In genomic region chr7:132751716-132752115, GRCm38 (mm10) we compare ENCODE assay signal across 13 mouse cellular contexts.
DNase-seq lines count a peak whose midpoint lies in the region; ATAC-seq and TF ChIP-seq lines count a peak whose summit lies in the region.
"Had no signal": no experiment of that assay in that cellular context is flagged by ENCODE, and none has a peak within 500 bp of the region (broad histone marks: within the 10 kb centered on the region; RNA-seq: fewer than 3 reads in every experiment).

No protein-coding gene starts in this region.

- no peak overlapping the region for H3K4me2 ChIP-seq in lung, postnatal 0 days (replicated peaks; ENCODE audit: low read depth, low read length)
- H3K4me2 ChIP-seq: heart, embryonic 11.5 days; limb, embryonic 13.5 days had no signal

- intact Hi-C loops in left cerebral cortex, adult 2 months (cut with DNase I): no loop called here
- intact Hi-C loops in left cerebral cortex, postnatal 25 days (cut with DNase I): no loop called here

- no peak for TF ChIP-seq CTCF in left cerebral cortex, adult 2 months (IDR thresholded peaks at IDR 0.05)
- TF ChIP-seq CTCF in lung, postnatal 0 days (IDR thresholded peaks at IDR 0.05): no peak

- 24% methylated on average over 2 of the region's 2 CpGs for WGBS in lung, postnatal 0 days

- no peaks in the 10 kb centered on the region for H3K27me3 ChIP-seq in lung, postnatal 0 days (replicated peaks; ENCODE audit: insufficient read depth, low read length)
- H3K27me3 ChIP-seq: limb, embryonic 13.5 days had no signal

- no peak for TF ChIP-seq EP300 in lung, postnatal 0 days (IDR thresholded peaks at IDR 0.05)

- peaks cover 14% of the 10 kb centered on the region for H3K4me1 ChIP-seq in lung, postnatal 0 days (ENCODE audit: insufficient read depth, low read depth, low read length)

- H3K9me3 ChIP-seq in lung, postnatal 0 days (ENCODE audit: low read length): no peaks in the 10 kb centered on the region
- H3K9me3 ChIP-seq: limb, embryonic 13.5 days had no signal

- H3K27ac ChIP-seq in left cerebral cortex, adult 2 months: peak overlapping the region; percentile 21; the same call in 1 of the 2 replicates
- 0 out of 2 replicates have a peak overlapping the region, but pooled peaks have one; percentile 38 for H3K27ac ChIP-seq in lung, postnatal 0 days (ENCODE audit: low read length)
- H3K27ac ChIP-seq: hindbrain, postnatal 0 days; limb, embryonic 13.5 days had no signal

- ATAC-seq in lung, postnatal 0 days: peak; percentile 21; the same call in 1 of the 2 replicates
- ATAC-seq: hindbrain, postnatal 0 days had no signal

- no peaks in the 10 kb centered on the region; the same call in 1 of the 2 replicates for H3K36me3 ChIP-seq in lung, postnatal 0 days (ENCODE audit: insufficient read depth, low read length)

- H3K9ac ChIP-seq in lung, postnatal 0 days (replicated peaks; ENCODE audit: low read depth): no peak overlapping the region
- H3K9ac ChIP-seq: limb, embryonic 13.5 days had no signal

- no peak overlapping the region for H3K4me3 ChIP-seq in left cerebral cortex, adult 2 months
- H3K4me3 ChIP-seq in lung, postnatal 0 days (ENCODE audit: low read depth, low read length): no peak overlapping the region
- H3K4me3 ChIP-seq: limb, embryonic 13.5 days; myocyte had no signal

- peak; percentile 81 to 93 for DNase-seq in adrenal gland, adult (ENCODE audit: inconsistent age in 2 of 2, low spot score in 1 of 2)
- DNase-seq in adrenal gland, postnatal 4 days (ENCODE audit: low spot score in 2 of 2): no peak
- no peak for DNase-seq in left cerebral cortex, adult 2 months (ENCODE audit: extremely low spot score in 1 of 2, low spot score in 2 of 2)
- no peak for DNase-seq in left cerebral cortex, postnatal 25 days (ENCODE audit: low spot score in 2 of 2)
- DNase-seq in brain, adult 2 months (ENCODE audit: low read depth, low spot score): peak; percentile 56
- peak; percentile 44 for DNase-seq in lung, postnatal 0 days (ENCODE audit: low spot score)
- no peak for DNase-seq in urinary bladder, adult 2 months (ENCODE audit: low spot score)
- DNase-seq in layer of hippocampus, adult 18-20 months (ENCODE audit: low spot score in 2 of 2): no peak
- DNase-seq: embryo, embryonic 11 days had no signal

Comparison
In these comparisons a context has a peak if more than half of its experiments do, and no peak if none do; other contexts are left out.
1. DNase-seq: peak in adrenal gland, adult (2 of 2), brain, adult 2 months (single experiment) and lung, postnatal 0 days (single experiment); none in adrenal gland, postnatal 4 days (0 of 2), left cerebral cortex, adult 2 months (0 of 2), left cerebral cortex, postnatal 25 days (0 of 2), urinary bladder, adult 2 months (single experiment) and layer of hippocampus, adult 18-20 months (0 of 2).